Mouse (Mus musculus): Measurements from ENCODE around the gene Bahcc1. TPM values are rescaled to one million over a fixed set of nuclear protein-coding genes. Genes with fewer than 3 reads are reported as not detected.
A peak's percentile ranks its signal among the peaks of the same experiment; 100 is the strongest.

Bahcc1 gene
- polyA plus RNA-seq, 1 experiment from 2014 or later: 10.4 TPM

DNA sequence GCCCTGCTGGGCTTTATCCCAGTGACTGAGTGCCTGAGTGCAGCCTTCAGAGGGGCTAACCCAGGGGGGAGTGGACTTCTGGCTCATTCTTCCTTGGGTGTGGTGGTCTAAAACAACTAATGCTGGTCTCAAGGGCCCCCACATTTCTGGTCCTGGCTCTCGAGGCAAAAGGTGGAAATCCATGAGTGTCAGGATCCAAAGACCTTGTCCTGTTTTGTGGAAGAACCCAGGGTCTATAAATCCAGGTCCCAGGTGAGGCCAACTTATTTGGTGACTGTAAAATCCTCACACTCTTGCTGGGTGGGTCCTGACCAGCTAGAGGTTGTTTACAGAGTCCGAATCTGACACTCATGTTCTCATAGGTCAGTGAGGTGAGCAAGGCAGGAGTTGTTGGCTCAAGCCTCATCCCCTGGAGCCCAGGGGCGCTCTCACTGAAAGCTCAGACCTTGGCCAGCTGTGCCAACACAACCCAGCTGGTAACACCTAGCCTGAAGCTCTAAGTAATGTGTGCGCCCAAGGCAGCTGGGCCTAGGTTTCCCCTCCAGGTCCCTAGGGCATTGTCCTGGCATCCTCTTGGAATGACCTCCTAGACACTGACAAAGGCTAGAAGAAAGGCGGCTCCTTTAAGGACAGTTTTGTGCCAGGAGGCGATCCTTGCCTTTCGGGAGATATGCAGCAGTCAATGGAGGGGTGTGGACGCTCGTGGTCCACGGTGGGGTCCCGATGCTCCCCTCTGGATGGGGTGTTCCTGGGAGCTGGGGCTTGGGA, 8.1 kb upstream of the Bahcc1 start:
- no peaks in the 10 kb centered on the region for H3K27me3 ChIP-seq (replicated peaks)
- peak overlapping the region; percentile 98 for H3K27ac ChIP-seq (replicated peaks)
- H3K4me2 ChIP-seq: peak overlapping the region; percentile 53
- WGBS: 16% methylated on average over 11 of the region's 11 CpGs
- H3K9me3 ChIP-seq (replicated peaks): no peaks in the 10 kb centered on the region
- peak overlapping the region; percentile 20 for H3K4me3 ChIP-seq (replicated peaks)
- no peak for ATAC-seq (ENCODE audit: low FRiP score)
- peaks cover 77% of the 10 kb centered on the region for H3K4me1 ChIP-seq
- peak overlapping the region; percentile 42 for H3K9ac ChIP-seq (replicated peaks)
- H3K36me3 ChIP-seq: no peaks in the 10 kb centered on the region

- no peaks in the 10 kb centered on the region for H3K36me3 ChIP-seq
- H3K27me3 ChIP-seq (replicated peaks): no peaks in the 10 kb centered on the region
- WGBS: 6% methylated on average over 36 of the region's 36 CpGs
- H3K27ac ChIP-seq (replicated peaks): peak overlapping the region; percentile 98
- peak overlapping the region; percentile 20 for H3K4me3 ChIP-seq (replicated peaks)
- peak overlapping the region; percentile 42 for H3K9ac ChIP-seq (replicated peaks)
- no peaks in the 10 kb centered on the region for H3K9me3 ChIP-seq (replicated peaks)
- no peak for ATAC-seq (ENCODE audit: low FRiP score)
- H3K4me2 ChIP-seq: peak overlapping the region; percentile 53
- peaks cover 75% of the 10 kb centered on the region for H3K4me1 ChIP-seq
Observed at GRCm38 (mm10) chr11:120225256-120226195, 7.2 kb upstream of the Bahcc1 start.

- peaks cover 70% of the 10 kb centered on the region for H3K4me1 ChIP-seq
- H3K36me3 ChIP-seq: no peaks in the 10 kb centered on the region
- no peak for ATAC-seq (ENCODE audit: low FRiP score)
- 0 out of 2 replicates have a peak overlapping the region, but pooled peaks have one; percentile 6 for H3K9ac ChIP-seq (replicated peaks)
- 64% methylated on average over 12 of the region's 12 CpGs for WGBS
- H3K27ac ChIP-seq (replicated peaks): peak overlapping the region; percentile 98
- H3K9me3 ChIP-seq (replicated peaks): no peaks in the 10 kb centered on the region
- H3K4me3 ChIP-seq (replicated peaks): no peak overlapping the region
- peak overlapping the region; percentile 88 for H3K4me2 ChIP-seq
- no peaks in the 10 kb centered on the region for H3K27me3 ChIP-seq (replicated peaks)
Observed at GRCm38 (mm10) chr11:120226421-120227280, 6.1 kb upstream of the Bahcc1 start.

DNA sequence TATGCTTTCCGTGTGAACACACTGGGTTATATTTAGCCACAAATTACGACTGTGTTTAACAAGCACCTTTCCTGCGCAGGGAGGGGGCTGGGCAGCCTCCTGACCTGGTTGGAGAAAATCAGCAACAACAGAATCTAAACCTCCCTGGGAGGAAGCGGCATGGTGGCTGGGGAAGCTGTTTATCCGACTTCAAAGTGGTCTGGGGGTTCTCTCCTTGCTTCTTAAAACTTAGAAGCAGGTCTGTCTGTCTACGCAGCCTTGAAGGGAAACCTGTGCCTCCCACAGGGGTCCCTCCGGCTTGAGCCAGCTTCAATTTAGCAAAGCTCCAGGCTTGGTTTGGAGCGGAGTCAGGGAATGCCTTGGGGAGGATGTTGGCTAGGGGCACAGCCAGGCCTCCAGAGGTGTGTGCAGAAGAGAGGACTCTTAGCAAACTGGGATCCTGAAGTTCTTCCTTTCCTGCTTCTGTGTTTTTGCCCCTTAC, 5.1 kb upstream of the Bahcc1 start:
- Histone ChIP-seq H3K9ac (replicated peaks) (no peak overlapping the region; the same call in 1 of the 2 replicates), H3K27ac (replicated peaks) (peak overlapping the region; percentile 98), H3K4me2 (peak overlapping the region; percentile 88), H3K36me3 (no peaks in the 10 kb centered on the region), H3K27me3 (replicated peaks) (no peaks in the 10 kb centered on the region), H3K9me3 (replicated peaks) (no peaks in the 10 kb centered on the region), H3K4me1 (peaks cover 78% of the 10 kb centered on the region), H3K4me3 (replicated peaks) (no peak overlapping the region)
- 27% methylated on average over 8 of the region's 8 CpGs for WGBS
- ATAC-seq (ENCODE audit: low FRiP score): no peak

GRCm38 (mm10) chr11:120228116-120228890, 4.4 kb upstream of the Bahcc1 start:
- H3K27ac ChIP-seq (replicated peaks): peak overlapping the region; percentile 98
- WGBS: 47% methylated on average over 9 of the region's 9 CpGs
- peak overlapping the region; percentile 41 for H3K9ac ChIP-seq (replicated peaks)
- H3K4me2 ChIP-seq: peak overlapping the region; percentile 88
- peak overlapping the region; percentile 77; the same call in 1 of the 2 replicates for H3K4me3 ChIP-seq (replicated peaks)
- no peaks in the 10 kb centered on the region for H3K9me3 ChIP-seq (replicated peaks)
- ATAC-seq (ENCODE audit: low FRiP score): no peak
- peaks cover 78% of the 10 kb centered on the region for H3K4me1 ChIP-seq
- no peaks in the 10 kb centered on the region for H3K36me3 ChIP-seq
- H3K27me3 ChIP-seq (replicated peaks): no peaks in the 10 kb centered on the region

GRCm38 (mm10) chr11:120228911-120229437, 3.8 kb upstream of the Bahcc1 start:
- no peaks in the 10 kb centered on the region for H3K27me3 ChIP-seq (replicated peaks)

DNA sequence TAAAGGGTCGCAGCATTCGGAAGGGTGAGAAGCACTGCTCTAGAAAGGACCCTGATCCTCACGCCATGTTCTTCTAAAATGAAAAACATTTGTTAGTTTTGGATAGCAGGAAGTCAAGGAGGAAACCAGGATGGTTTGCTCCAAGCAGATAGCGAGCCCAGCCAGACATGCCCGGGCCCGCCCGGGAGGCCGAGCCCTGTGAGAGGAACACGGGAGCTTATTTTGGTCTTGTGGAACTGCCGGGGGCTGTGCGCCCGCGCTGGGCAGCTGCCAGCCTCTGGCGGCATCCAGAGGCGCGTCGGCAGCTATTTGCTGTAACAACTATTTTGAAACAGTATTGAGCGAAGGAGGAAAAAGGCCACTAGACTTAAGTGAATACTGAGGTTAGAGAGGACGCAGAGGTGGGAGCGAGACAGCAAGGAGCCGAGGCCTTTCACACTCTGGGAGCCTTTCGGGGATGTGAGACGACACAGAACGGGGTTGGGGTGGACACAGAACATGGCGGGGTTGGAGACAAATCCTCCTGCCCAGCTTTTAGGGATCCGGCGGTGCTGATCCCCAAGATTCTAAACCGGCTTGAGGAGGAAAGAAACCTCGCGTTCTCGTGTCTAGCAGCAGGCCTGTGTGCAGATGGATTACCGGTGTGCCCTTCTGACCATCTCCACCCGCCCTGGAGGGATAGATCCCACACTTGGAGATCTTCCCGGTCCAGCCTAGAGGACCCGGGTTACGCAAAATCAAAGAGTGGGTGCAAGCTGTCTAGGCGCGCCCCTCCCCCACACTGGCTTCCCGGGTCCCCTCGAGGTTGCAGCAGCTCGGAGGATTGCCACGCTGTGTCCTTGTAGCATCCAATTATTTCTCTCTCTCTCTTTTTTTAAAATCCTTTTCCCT, 2.6 kb upstream of the Bahcc1 start:
- peak overlapping the region; percentile 98 for H3K27ac ChIP-seq (replicated peaks)
- peak overlapping the region; percentile 88 for H3K4me2 ChIP-seq
- H3K4me1 ChIP-seq: peaks cover 60% of the 10 kb centered on the region
- peak overlapping the region; percentile 77 for H3K4me3 ChIP-seq (replicated peaks)
- H3K27me3 ChIP-seq (replicated peaks): no peaks in the 10 kb centered on the region
- 1% methylated on average over 42 of the region's 42 CpGs for WGBS
- peak overlapping the region; percentile 95 for H3K9ac ChIP-seq (replicated peaks)
- H3K9me3 ChIP-seq (replicated peaks): no peaks in the 10 kb centered on the region
- no peak for ATAC-seq (ENCODE audit: low FRiP score)
- no peaks in the 10 kb centered on the region for H3K36me3 ChIP-seq

More at GRCm38 (mm10) chr11:120228911-120229437, 3.8 kb upstream of the Bahcc1 start:
- WGBS: 15% methylated on average over 7 of the region's 7 CpGs
- Histone ChIP-seq H3K9ac (replicated peaks) (peak overlapping the region; percentile 95), H3K36me3 (no peaks in the 10 kb centered on the region), H3K4me2 (peak overlapping the region; percentile 88), H3K4me1 (peaks cover 71% of the 10 kb centered on the region), H3K9me3 (replicated peaks) (no peaks in the 10 kb centered on the region), H3K4me3 (replicated peaks) (peak overlapping the region; percentile 77), H3K27ac (replicated peaks) (peak overlapping the region; percentile 98)
- no peak for ATAC-seq (ENCODE audit: low FRiP score)

- Histone ChIP-seq H3K36me3 (no peaks in the 10 kb centered on the region), H3K4me2 (peak overlapping the region; percentile 88), H3K9ac (replicated peaks) (peak overlapping the region; percentile 95), H3K4me3 (replicated peaks) (peak overlapping the region; percentile 77), H3K4me1 (peaks cover 52% of the 10 kb centered on the region), H3K27ac (replicated peaks) (peak overlapping the region; percentile 98), H3K27me3 (replicated peaks) (no peaks in the 10 kb centered on the region), H3K9me3 (replicated peaks) (no peaks in the 10 kb centered on the region)
- no peak for ATAC-seq (ENCODE audit: low FRiP score)
- under 1% methylated on average over 57 of the region's 58 CpGs for WGBS
Observed at GRCm38 (mm10) chr11:120230841-120231370, 1.8 kb upstream of the Bahcc1 start.

DNA sequence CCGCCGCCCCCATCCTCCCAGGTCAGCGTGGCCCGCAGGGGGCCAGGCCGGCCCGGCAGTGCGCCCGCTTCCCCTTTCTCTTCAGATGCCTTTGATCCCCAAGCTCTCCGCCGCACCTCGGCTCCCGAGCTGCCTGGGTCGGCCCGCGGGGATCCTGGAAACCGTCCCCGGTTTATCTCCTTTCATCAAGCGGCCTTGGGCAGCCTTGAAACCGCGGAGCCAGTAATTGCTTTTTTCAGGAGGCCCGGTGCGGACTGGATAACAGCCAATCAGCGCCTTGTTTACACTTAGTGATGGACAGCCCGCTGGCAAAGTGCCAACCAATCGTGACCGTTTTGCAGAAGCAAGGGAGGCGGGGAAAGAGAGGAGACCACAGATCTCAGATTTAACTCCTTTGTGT, 1.4 kb upstream of the Bahcc1 start:
- peak; percentile 65 for ATAC-seq (ENCODE audit: low FRiP score)

More for the DNA sequence above, 1.4 kb upstream of the Bahcc1 start:
- Histone ChIP-seq H3K4me2 (peak overlapping the region; percentile 88), H3K9me3 (replicated peaks) (no peaks in the 10 kb centered on the region), H3K27me3 (replicated peaks) (no peaks in the 10 kb centered on the region), H3K4me3 (replicated peaks) (peak overlapping the region; percentile 77), H3K27ac (replicated peaks) (peak overlapping the region; percentile 98), H3K36me3 (no peaks in the 10 kb centered on the region), H3K4me1 (peaks cover 47% of the 10 kb centered on the region), H3K9ac (replicated peaks) (peak overlapping the region; percentile 95)
- WGBS: under 1% methylated on average over 27 of the region's 27 CpGs

All from neural tube, embryonic 15.5 days (tissue).